Mouse (Mus musculus) heart, postnatal 10 days (tissue): ENCODE results near the gene Psmd10. TPM values are rescaled to one million over a fixed set of nuclear protein-coding genes. Genes with fewer than 3 reads are reported as not detected.

Experiments used
- DNase-seq, 2 experiments: peaks; one replicate each; pipeline ENCODE4 v3.0.0; 2021
- intact Hi-C: fragments of 180-260 bp; cut with DNase I; formaldehyde crosslinking; loops from one replicate; pipeline ENCODE4 v1.15.1; 2025
- total RNA-seq, 2 experiments: library from RNA; stranded (reverse); gene quantifications; 2 replicates each; pipeline ENCODE4 v1.2.3; 2021

The Psmd10 gene
- 10 to 100 TPM; 14.7 to 18.4 TPM for total RNA-seq

DNA sequence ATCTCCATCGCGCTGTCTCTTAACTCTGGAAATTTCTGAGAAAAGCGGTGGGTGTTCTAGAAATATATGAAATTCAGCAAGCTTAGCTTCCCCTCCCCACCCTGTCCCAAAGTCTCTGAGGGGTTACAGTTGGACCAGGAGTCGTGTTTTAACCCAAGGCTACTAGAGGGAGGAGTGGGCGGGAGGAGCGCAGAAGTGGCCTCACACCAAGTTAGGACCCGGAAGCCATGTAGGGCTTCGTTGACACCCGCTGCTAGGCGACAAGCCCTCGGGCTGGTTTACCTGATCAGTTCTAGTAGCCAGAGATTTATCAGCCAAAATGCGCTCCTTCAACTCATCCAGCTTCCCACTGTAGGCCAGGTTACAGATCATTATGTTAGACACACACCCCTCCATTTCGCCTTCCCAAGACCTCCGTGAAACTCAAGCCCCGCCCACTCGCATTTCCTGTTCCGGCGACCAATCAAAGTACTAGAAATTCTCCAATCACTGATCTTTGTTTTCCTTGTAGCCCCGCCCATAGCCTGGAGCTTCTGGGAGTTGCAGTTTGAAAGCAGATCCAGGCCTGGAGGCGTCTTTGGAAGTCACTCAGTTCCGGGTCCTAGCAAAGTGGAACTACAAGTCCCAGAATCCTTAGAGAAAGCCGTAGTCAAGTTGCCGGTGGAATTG lies at the start of gene Psmd10, which contains the start of gene Atg4a:
TSS of gene Psmd10 (minus strand) at position 457 of the 669 bp plus-strand sequence.
TSS of gene Atg4a (plus strand) at position 636 of the 669 bp plus-strand sequence.
- intact Hi-C loops: no loop called here
- peak; percentile 94 for DNase-seq

DNA sequence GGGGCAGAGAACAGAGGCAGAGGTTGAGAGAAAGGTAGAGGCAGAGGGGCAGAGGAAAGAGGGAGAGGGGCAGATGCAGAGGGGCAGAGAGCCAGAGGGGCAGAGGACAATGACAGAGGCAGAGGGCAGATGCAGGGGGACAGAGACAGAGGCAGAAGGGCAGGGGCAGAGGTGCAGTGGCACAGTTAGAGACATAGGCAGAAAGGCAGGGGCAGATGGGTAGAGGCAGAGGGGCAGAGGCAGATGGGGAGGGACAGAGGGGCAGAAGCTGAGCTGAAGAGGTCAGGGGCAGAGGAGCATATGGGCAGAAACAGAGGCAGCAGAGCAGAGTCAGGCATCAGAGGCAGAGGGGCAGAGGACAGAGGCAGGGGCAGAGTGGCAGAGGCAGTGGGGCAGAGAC lies 42.4 kb upstream of the Psmd10 start:
- no peak for DNase-seq
- intact Hi-C loops: no loop called here

DNA sequence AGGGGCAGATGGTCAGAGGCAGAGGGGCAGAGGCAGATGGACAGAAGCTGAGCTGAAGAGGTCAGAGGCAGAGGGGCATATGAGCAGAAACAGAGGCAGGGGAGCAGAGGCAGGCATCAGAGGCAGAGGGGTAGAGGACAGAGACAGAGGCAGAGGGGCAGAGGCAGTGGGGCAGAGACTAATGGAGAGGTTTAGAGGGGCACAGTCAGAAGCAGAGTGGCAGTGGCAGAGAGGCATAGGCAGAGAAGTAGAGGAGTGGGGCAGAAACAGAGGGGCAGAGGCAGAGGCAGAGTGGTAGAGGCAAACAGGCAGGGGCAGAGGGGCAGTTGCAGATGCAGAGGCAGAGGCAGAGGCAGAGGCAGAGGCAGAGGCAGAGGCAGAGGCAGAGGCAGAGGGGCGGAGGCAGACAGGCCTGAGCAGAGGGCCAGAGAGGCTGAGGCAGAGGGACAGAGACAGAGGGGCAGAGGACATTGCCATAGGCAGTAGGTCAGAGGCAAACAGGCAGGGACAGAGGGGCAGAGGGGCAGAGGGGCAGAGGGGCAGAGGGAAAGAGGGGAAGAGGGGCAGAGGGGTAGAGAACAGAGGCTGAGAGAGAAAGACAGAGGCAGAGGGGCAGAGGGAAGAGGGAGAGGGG lies 41.5 kb upstream of the Psmd10 start:
- intact Hi-C loops: no loop called here
- DNase-seq: no peak

DNA sequence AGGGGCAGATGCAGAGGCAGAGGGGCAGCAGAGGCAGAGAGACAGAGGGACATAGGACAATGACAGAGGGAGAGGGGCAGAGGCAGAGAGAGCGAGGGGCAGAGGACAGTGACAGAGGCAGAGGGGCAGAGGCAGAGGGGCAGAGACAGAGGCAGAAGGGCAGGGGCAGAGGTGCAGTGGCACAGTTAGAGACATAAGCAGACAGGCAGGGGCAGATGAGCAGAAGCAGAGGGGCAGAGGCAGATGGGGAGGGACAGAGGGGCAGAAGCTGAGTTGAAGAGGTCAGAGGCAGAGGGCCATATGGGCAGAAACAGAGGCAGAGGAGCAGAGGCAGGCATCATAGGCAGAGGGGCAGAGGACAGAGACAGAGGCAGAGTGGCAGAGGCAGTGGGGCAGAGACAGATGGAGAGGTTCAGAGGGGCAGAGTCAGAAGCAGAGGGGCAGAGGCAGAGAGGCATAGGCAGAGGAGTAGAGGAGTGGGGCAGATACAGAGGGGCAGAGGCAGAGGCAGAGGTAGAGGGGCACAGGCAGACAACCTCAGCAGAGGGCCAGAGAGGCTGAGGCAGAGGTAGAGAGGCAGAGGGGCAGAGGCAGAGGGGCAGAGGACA lies 40.5 kb upstream of the Psmd10 start:
- no peak for DNase-seq
- intact Hi-C loops: no loop called here

DNA sequence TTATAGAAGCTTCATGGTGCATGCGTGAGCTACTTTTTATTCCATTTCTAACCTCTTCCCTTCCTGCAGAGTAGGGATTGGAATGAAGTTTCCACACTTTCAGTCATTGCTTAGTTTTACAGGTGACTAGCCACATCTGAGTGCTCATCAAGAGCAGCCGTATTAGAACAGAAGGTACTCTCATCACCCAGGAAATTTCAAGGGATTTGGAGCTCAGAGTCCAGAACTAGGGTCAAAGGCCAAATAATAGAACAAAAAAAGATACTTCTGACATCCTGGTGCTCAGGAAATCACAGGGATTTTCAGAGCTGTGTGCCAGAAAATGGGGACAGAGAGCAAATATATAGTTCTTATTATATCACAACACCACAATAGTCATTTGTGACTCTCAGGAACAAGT lies 28.7 kb upstream of the Psmd10 start:
- intact Hi-C loops: no loop called here
- DNase-seq: no peak

DNA sequence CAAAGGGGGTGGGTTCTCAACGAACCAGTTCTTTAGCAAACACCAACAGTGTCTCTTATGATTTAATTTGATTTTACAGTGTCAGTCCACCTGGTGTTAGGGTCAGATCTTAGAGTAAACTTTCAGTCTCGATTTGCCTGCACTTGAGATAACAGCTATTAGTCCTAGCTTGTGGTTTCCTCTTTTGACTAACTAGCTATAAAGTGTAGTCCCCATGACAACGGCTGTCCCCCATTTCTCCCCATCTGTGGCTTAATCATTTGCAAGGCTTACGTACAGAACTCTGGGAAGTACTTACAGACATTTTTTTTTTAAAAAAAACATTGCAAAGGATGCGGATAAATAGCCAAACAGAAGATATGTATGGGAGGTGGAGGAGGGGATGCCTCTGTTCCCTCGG lies 28.3 kb upstream of the Psmd10 start:
- intact Hi-C loops: no loop called here

DNA sequence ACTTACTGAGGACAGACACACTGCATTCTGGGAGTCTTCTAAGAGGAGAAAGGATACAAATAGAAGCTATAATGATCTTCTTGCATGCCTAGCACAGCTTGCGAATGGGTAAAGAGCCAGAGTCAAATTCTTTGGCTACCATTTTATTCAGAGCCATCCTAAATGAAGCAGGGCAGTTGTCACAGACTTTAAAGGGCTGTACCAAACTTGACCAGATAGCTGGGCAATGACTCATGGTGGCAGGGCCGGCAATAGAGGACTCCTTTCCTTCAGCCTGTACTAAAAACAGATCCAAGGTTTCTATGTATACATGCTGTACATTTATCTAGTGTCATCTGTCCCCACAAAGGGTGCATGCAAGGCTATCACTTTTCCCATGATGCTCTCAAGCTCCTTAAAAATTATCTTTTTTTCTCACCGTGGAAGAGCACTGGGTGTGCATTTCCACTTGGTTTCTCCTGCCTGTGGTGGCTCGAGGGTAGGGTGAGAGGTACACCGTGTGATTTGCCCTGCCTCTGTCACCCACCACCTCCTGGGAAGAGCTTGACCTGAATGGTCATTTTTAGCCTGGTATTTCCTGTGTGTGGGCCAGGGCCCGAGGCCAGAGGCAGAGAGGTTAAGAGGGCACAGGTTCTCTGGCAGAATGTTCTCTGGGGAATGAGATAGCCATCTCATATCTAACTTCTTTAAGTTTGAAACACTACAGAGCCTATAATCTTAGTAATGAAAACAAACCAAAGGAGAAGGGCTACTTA lies 26.9 kb upstream of the Psmd10 start:
- DNase-seq: no peak
- intact Hi-C loops: no loop called here

More for the DNA sequence above, 28.3 kb upstream of the Psmd10 start:
- no peak for DNase-seq

DNA sequence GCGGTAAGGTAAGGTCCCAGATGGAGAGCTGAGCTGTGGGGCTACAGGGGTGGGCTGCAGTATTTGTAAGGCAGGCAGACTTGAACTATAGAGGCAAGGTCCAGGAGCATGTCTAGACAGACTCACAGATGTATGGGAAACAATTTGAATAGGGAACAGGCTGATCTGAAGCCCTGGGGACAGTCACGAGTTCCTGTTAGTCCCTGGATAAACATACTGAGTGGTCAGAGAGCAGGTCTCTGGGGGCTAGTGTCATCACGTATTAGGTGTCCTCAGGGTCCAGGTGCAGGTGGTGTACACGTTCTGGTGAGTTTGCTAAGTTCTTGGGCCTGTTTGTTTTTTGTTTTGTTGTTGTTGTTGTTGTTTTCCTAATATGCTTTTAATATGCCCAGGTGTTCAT lies 23.6 kb upstream of the Psmd10 start:
- intact Hi-C loops: no loop called here
- DNase-seq: no peak

DNA sequence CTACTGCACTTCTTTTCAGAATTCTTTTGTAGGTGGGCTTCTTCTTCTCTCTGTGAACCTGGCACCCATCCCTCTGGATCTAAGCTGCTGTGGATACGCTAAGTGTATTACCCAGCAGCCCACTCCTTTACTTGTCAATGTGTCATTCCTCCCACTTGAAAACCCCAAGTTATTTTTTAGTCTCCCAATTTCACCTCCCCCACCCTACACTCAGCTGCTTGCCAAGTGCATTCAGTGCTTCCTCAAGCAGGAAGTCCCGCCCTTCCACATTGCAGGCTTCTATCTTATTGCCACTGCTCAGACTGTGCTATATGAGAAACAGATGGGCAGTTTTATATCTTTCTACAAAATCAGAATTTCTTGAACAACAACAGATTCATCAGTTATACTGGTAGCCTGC lies 23.0 kb upstream of the Psmd10 start:
- DNase-seq: peak; percentile 48 to 52
- intact Hi-C loops: no loop called here

DNA sequence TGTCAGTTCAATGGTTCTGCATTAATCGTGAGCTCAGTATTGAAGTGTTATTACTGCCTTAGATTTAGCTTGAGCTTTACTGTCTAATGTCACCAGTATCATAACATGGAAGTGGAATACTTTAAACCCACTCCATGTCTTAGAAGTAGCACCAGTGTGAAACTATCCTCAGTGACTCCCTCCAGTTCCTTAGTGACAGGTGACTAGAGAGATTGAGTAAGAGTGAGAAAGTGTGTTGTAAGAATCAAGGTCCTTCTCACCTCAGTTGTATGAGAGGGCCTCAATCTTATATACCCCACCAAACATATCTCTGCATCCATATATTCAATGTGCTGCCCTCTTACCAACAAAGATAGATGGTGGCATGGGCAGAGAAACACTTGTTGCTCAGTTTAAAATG lies 22.4 kb upstream of the Psmd10 start:
- intact Hi-C loops: no loop called here

DNA sequence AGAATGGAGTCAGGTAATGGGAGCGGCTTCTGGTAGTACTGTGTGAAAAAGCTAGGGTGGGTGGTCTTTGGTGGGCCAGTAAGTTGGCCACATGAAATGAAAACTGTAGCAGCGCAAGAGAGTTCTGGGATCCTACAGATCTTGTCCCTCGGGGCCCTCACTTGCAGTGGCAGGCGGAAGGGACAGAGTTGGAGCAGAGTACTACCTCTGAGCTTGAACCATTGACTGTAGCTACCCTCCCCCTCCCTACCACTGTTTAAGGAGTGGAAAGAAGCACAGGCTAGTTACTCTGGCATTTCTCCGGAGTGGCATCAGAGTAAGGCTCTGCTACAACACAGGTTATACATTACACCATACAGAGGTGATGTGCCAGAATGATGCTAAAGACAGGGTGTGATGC lies 431 bp upstream of the Psmd10 start:
- intact Hi-C loops: no loop called here
- DNase-seq: no peak

More for the DNA sequence above, 22.4 kb upstream of the Psmd10 start:
- DNase-seq: no peak

DNA sequence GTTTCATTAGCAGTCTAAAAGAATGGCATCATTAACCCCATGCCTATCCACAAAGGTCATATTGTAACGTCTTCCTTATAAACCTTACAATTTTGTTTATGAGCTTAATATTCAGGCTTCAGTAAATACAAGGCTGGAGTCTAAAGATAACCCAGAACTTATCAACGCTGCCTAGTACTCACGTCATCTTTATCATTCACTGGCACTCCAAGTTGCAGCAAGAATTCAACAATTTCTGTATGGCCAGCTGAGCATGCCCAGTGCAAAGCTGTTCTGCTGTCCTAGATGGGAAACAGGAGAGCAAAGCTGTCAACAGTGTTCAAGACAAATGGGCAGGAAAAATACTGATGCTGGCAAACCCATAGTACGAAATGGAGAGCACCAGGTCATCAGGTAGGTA lies 2.9 kb downstream of the Psmd10 start:
- intact Hi-C loops: no loop called here
- DNase-seq: no peak

DNA sequence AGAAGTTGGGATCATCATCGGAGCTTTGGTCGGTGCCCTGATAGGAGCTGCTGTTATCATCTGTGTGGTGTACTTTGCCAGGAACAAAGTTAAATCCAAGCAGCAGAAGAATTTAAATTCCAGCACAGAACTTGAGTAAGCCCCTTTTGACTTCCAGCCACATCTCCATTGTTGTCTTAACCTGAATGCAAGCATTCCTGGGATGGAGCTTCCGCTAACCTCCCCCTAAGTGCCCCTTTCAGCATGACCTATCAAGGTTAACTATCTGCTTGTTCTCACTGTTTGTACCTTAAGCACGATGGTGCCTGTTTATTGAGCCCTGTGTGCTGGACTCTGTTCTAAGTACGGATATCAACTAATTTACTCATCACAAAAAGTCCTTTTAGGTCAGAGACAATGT lies 20.3 kb downstream of the Psmd10 start:
- intact Hi-C loops: loop anchor here (10.0 kb wide), 1 partner anchor 441 kb away; no protein-coding TSS in a partner anchor
- DNase-seq: no peak

DNA sequence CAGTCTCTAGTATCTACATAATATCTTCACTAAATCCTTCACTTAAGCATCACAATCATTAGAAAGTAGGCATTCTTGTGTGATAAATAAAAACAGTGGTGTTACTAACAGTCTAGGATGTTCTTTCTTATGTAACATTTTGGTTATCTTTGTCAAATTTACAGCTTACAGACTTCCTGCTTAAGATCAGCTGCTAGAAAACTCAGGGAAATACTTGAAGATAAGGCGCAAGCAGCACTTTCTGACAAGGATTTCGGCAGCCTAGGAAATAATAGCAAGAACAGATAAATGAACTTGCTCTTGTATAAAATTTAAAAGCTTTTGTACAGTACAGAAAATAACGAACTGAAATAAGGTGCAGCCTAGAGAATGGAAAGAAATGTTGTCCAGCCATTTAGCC lies 23.3 kb downstream of the Psmd10 start:
- intact Hi-C loops: loop anchor here (10.0 kb wide), 1 partner anchor 438 kb away; no protein-coding TSS in a partner anchor
- DNase-seq: no peak

DNA sequence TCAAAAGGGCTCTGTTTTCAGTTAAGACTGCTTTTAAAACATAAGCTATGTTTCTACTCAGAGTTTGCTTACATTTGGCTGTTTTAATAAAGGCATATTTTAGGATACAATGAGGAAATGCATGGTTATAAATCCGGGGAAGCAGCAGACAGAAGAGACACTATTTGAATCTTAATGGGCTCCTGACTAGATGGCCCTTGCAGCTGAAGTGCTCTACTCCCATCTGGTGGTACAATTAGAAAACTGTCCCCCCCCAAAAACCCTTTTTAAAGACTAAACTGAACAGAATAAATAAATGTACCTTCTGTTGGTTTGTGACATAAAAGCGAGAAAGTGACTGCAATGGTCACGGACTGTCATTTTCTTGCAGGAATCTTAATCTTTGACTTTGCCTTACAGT lies 24.5 kb downstream of the Psmd10 start:
- intact Hi-C loops: loop anchor here (10.0 kb wide), 1 partner anchor 437 kb away; no protein-coding TSS in a partner anchor
- peak in 1 of 2 experiments; percentile 1 for DNase-seq

DNA sequence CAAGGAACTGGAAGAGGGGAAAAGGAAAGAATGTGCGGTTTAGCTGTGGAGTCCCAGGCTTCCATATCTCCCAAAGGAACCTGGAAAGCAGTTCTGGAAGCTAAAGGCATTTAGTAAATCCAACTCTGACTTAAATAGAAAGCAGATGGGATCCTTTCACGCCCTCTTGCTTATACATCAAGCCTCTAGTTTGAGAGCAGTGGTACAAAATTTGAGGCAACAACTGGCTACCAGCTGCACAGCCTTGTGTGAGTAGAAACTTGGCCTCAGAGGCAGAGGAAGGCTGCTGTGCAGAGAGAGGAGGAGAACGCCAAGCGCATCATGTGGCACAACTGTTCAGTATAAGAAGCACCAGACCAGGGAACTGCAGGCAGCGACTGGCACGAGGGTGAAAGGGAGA lies 35.2 kb downstream of the Psmd10 start:
- DNase-seq: peak; percentile 0 to 1
- intact Hi-C loops: no loop called here

DNA sequence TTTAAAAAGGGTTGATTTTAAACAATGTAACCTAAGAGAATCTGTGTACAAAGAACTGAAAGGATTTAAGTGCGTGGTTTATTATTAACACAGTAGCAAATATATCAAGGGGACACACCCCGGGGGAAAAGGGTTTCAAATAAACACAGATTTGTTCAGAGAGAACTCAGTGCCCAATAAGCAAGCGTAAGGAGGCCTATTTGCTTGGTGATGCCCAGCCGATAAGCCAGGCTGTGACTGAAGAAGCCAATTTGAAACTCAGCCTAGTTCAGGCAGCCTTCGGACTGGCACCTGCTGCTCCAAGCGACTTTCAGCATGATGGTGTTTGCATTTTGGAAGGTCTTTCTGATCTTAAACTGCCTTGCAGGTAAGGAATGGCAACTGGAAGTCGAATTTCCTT lies 49.2 kb downstream of the Psmd10 start, which contains the start of gene Vsig1:
TSS of gene Vsig1 (plus strand) at position 249 of the 400 bp plus-strand sequence.
- no peak for DNase-seq

DNA sequence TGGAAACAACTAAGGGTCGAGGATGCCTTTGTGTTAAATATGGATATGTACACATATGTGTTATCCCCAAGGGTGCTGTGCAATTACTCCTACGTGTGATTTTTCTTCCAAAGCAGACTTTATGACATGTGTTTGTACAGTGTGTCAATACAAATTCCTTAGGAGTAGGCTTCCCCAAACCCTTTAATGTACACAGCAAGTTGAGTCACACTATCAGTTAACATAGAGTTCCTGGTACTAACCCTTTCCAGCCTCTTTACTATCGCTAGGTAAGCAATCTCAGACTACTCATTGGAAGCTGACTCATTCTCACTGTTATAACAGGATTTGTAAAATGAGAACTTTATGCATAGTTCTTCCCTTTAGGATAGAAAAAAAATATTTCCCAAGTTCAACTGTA lies 53.0 kb downstream of the Psmd10 start:
- no peak for DNase-seq
- intact Hi-C loops: no loop called here

More for the DNA sequence above, 49.2 kb downstream of the Psmd10 start, which contains the start of gene Vsig1:
- intact Hi-C loops: no loop called here
